Mouse (Mus musculus) T-helper 17 cell (primary cell): Measurements from ENCODE around the gene Smg6.

ENCODE experiments used
- in situ Hi-C, 2 experiments: fragments of 300-600 bp; cut with MboI, MseI; formaldehyde crosslinking; loops; 1 replicate in 1 of 2; 2 replicates in 1 of 2; pipeline ENCODE4 v1.15.1; 2025; ENCODE audit warnings: high pct_unique_total_duplicates in 2 of 2

The Smg6 gene

DNA sequence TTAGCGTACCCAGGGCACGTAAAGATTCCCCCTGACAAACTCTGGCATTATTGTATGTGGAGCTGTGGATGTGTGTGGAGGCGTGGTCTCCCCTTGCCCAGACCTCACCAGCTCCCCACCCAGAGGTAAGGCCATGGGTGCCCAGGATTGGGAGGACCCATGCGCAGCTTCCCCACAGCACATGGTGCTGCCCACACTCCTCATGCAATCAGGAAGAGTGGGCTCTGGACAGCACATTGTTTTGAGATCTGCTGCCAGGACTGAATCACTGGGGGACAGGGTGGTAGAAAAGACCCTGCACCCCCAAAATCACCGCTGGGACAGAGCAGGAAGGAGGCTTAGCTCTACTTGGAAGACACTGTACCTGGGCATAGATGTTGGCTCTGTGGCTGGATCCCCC, 258.9 kb downstream of the Smg6 start:
- in situ Hi-C loops: loop anchor here in 1 of 2 experiments (10.0 to 25.0 kb wide), 2 partner anchors 370 to 1678 kb away; no protein-coding TSS in a partner anchor

GRCm38 (mm10) chr11:75184986-75185385, 259.4 kb downstream of the Smg6 start:
- in situ Hi-C loops: loop anchor here in 1 of 2 experiments (10.0 to 25.0 kb wide), 2 partner anchors 370 to 1677 kb away; no protein-coding TSS in a partner anchor

GRCm38 (mm10) chr11:75189713-75190370, 264.2 kb downstream of the Smg6 start:
- in situ Hi-C loops: loop anchor here (5.0 to 25.0 kb wide), 5 partner anchors 37 to 1672 kb away; no protein-coding TSS in a partner anchor

GRCm38 (mm10) chr11:75190371-75190724, 264.7 kb downstream of the Smg6 start:
- in situ Hi-C loops: loop anchor here (5.0 to 25.0 kb wide), 4 partner anchors 37 to 1672 kb away; no protein-coding TSS in a partner anchor

GRCm38 (mm10) chr11:75190905-75191441, 265.4 kb downstream of the Smg6 start, which contains the start of gene Dph1:
TSS of gene Dph1 (minus strand) at chr11:75191241.
- in situ Hi-C loops: loop anchor here (5.0 to 25.0 kb wide), 4 partner anchors 36 to 1671 kb away; no protein-coding TSS in a partner anchor

- in situ Hi-C loops: loop anchor here (5.0 to 25.0 kb wide), 4 partner anchors 35 to 1670 kb away; no protein-coding TSS in a partner anchor
Observed at GRCm38 (mm10) chr11:75191841-75192240, 266.2 kb downstream of the Smg6 start.

- in situ Hi-C loops: loop anchor here (5.0 to 25.0 kb wide), 4 partner anchors 35 to 1670 kb away; no protein-coding TSS in a partner anchor
Observed at GRCm38 (mm10) chr11:75192336-75193214, 267.0 kb downstream of the Smg6 start.

GRCm38 (mm10) chr11:75193256-75194071, 267.8 kb downstream of the Smg6 start, which contains the start of gene Rtn4rl1:
TSS of gene Rtn4rl1 (plus strand) at chr11:75193783.
- in situ Hi-C loops: loop anchor here (5.0 to 25.0 kb wide), 4 partner anchors 34 to 1669 kb away; no protein-coding TSS in a partner anchor

- in situ Hi-C loops: loop anchor here (5.0 to 25.0 kb wide), 4 partner anchors 33 to 1668 kb away; no protein-coding TSS in a partner anchor
Observed at GRCm38 (mm10) chr11:75194121-75194849, 268.7 kb downstream of the Smg6 start.

DNA sequence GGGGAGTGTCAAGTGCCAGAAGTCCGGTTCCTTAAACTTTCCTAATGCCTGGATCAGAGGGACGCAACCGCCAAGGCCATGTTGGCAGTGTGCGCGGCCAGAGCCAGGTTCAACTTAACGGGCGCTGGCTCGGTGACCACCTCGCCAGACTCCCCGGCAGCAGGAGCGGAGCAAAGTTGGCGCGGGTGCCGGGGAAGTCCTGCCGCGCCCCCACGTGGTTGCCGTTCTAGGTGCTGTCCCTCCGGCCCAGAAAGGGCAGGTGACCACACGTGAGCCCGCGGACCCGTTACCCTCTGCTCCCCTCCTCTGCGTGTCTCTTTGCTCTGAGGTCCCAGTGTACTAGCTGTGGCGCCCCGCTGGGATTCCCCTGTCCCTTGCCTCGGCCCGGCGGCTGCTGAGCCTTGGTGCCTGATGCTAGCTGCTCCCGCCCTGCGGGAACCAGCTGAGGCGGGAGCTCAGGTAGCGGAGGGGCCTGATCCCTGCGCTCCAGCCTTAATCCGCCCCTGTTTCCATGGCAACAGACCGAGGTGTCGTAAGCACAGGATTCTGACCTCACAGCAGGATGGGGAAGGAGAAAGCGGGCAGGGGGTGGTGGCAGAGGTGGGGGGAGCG, 269.3 kb downstream of the Smg6 start:
- in situ Hi-C loops: loop anchor here (5.0 to 25.0 kb wide), 4 partner anchors 32 to 1667 kb away; no protein-coding TSS in a partner anchor

DNA sequence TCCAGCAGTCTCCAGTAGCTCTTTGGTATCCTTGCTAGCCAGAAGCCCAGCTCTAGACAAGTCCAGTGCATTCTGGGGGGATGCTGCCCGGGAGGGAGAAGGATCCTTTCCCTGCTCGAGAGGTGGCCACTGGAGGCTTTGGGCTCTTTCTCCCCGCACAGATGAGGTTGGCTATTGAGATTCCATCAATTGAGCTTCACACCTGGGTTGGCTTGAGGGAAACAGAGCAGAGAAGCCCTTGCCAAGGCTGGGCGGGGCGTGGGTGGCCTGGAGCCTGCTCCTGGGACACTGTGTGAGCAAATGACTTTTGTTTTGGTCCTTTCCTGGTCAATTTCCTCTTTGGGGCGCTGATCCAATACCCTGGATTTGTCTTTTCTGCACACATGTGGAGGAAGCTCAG, 270.5 kb downstream of the Smg6 start:
- in situ Hi-C loops: loop anchor here in 1 of 2 experiments (25.0 kb wide), 1 partner anchor 1666 kb away; no protein-coding TSS in a partner anchor

DNA sequence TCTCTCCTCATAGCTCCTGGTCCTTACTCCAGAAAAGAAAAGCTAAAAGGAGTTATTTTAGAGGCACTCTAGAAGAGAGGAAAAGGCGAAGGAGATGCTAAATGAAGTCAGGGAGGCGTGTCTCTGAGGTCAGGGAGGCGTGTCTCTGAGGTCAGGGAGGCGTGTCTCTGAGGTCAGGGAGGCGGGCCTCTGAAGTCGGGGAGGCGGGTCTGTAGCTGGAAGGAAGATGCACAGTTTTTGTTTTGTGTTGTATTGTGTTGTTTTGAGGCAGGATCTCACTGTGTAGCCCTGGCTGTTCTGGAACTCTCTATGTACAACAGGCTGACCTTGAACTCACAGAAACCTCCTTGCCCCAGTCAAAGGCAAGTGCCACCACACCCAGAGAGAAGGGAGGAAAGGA, 272.3 kb downstream of the Smg6 start:
- in situ Hi-C loops: loop anchor here in 1 of 2 experiments (25.0 kb wide), 1 partner anchor 1664 kb away; no protein-coding TSS in a partner anchor

DNA sequence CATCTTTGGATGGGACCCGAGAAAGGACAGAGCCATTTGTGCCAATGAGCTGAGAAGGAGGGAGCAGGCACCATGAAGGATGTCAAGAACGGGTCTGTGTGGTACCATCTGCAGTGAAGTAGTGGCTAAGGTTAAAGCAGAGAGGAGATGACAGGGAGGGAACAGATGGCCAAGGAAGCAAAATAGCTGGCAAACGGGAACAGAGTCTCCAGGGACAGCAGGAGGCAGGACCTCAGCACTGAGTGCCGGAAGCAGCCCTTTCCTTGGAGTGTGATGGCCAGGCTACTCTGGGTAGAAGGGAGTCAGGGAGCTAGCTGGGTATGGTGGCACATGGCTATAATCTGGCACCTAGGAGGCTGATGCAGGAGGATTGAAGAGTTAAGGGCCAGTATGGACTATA, 273.2 kb downstream of the Smg6 start:
- in situ Hi-C loops: loop anchor here in 1 of 2 experiments (25.0 kb wide), 1 partner anchor 1664 kb away; no protein-coding TSS in a partner anchor

DNA sequence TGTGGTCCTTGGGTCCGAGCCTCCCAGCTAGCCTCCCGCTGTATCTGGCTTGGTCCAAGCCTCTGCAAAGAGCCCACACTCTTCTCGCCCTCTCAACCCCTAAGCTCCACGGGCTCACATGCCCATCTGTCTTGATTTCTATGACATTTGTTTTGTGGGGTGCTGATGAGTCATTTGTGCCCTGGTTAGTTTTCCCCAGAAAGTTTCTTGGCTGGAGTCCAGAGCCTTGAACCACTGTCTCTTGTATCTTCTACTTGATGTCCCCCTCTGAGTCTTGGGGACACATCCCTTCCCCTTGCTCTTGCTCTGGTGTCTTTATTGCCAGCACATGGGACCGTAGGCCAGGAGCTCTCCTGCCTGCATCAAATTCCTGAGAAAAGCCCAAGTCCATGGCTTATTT, 274.3 kb downstream of the Smg6 start:
- in situ Hi-C loops: loop anchor here in 1 of 2 experiments (25.0 kb wide), 1 partner anchor 1662 kb away; no protein-coding TSS in a partner anchor

GRCm38 (mm10) chr11:75200935-75201334, 275.3 kb downstream of the Smg6 start:
- in situ Hi-C loops: no loop called here

DNA sequence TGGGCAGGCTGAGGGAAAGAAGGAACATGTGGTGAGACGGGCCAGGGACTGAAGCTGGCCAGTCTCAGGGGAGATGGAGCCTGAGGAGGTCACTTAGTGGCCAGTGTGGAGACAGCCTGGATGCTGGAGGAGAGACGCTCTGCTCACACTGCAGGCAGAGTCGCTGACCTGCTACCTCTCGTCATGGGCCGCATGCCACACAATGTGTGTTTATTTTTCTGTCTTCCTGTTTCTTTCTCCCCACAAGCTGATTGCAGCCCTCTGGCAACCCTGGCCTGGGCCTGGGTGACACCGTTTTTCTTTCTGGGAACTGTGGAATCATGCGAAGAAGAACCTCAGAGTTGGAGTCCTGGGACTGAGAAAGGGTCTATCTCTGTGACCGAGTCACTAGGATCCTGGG, 276.1 kb downstream of the Smg6 start:
- in situ Hi-C loops: no loop called here

- in situ Hi-C loops: no loop called here
Observed at GRCm38 (mm10) chr11:75203926-75204325, 278.3 kb downstream of the Smg6 start.

DNA sequence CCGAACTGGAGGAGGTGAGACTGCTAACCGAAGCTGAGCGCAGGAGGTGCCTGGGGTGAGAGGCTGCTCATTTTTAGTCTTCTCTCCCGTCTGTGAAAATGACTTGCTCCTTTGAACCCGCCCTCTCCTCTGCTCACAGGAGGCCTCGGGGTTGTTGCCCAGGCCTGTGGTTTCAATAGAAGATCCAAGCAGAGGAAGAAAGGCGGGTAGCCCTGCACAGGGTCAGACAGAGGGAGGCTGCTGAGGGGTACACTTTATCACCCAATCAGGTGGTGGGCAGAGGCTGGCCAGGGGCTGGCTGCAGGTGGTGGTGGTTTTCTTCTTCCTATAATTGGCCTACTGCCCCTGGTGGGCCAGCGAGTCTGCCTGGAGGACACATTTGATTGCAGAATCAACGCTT, 278.8 kb downstream of the Smg6 start:
- in situ Hi-C loops: no loop called here

- in situ Hi-C loops: no loop called here
Observed at GRCm38 (mm10) chr11:75206347-75206746, 280.7 kb downstream of the Smg6 start.
